Mouse (Mus musculus) midbrain, embryonic 14.5 days (tissue): ENCODE measurements at regions not wholly inside any gene's neighbourhood (a gene's known extent, or its start where the extent isn't known, plus 50 kb on each side); places are given as distances from the start of the nearest gene placed in this dataset.

Source experiments
- ATAC-seq: fragments of 200-750 bp; cut with Nextera tagmentation; 2 replicates; pipeline ENCODE4 v1.8.0; 2017; ENCODE audit warnings: moderate number of reproducible peaks, moderate library complexity; ENCODE audit not compliant: low FRiP score, low TSS enrichment
- DNase-seq: peaks from one replicate; pipeline ENCODE4 v3.0.0-alpha.2; 2015
- H3K27ac ChIP-seq: fragments of 300-500 bp; sonication (generic); replicated peaks from 2 replicates; pipeline ENCODE4 v1.5.1; 2014; ENCODE audit warnings: mild to moderate bottlenecking, low read depth, low read length, moderate library complexity
- H3K27me3 ChIP-seq: fragments of 300-500 bp; sonication (generic); 2 replicates; pipeline ENCODE4 v1.6.1; 2014; ENCODE audit warnings: low read length, control low read depth, mixed read lengths; ENCODE audit not compliant: control insufficient read depth, insufficient read depth
- H3K36me3 ChIP-seq: fragments of 300-500 bp; sonication (generic); 2 replicates; pipeline ENCODE4 v1.6.1; 2014; ENCODE audit warnings: low read length, control low read depth; ENCODE audit not compliant: control insufficient read depth, insufficient read depth
- H3K4me1 ChIP-seq: fragments of 300-500 bp; sonication (generic); 2 replicates; pipeline ENCODE4 v1.6.1; 2014; ENCODE audit warnings: mild to moderate bottlenecking, antibody characterized with exemption, low read length, control low read depth; ENCODE audit not compliant: control insufficient read depth, insufficient read depth
- H3K4me2 ChIP-seq: fragments of 300-500 bp; sonication (generic); 2 replicates; pipeline ENCODE4 v1.6.1; 2014; ENCODE audit warnings: mild to moderate bottlenecking, low read length, moderate library complexity
- H3K4me3 ChIP-seq: fragments of 300-500 bp; sonication (generic); replicated peaks from 2 replicates; pipeline ENCODE4 v1.5.1; 2014; ENCODE audit warnings: low read depth, low read length
- H3K9ac ChIP-seq: fragments of 300-500 bp; sonication (generic); replicated peaks from 2 replicates; pipeline ENCODE4 v1.6.1; 2014; ENCODE audit warnings: mild to moderate bottlenecking, low read length, moderate library complexity
- H3K9me3 ChIP-seq: fragments of 300-500 bp; sonication (generic); 2 replicates; pipeline ENCODE4 v1.6.1; 2016; ENCODE audit warnings: low read length, control low read depth, mixed read lengths; ENCODE audit not compliant: control insufficient read depth
- WGBS: fragments of 180-500 bp; shearing (Covaris S2); extraction: QIAGEN DNeasy Blood & Tissue Kit; methylation state at CpG from one replicate; pipeline ENCODE4 v1.1.7; 2014; 5-methylcytosine and 5-hydroxymethylcytosine counted together

GRCm38 (mm10) chr10:92400587-92401090 is 321.6 kb downstream of the Nedd1 start:
- no peaks in the 10 kb centered on the region for H3K9me3 ChIP-seq
- no peaks in the 10 kb centered on the region for H3K27me3 ChIP-seq
- peak; percentile 20 for DNase-seq
- H3K27ac ChIP-seq = no peak overlapping the region
- no peak overlapping the region for H3K4me2 ChIP-seq
- H3K9ac ChIP-seq = no peak overlapping the region
- 65% methylated on average over 5 of the region's 5 CpGs for WGBS
- no peak overlapping the region for H3K4me3 ChIP-seq
- no peak for ATAC-seq
- H3K36me3 ChIP-seq = no peaks in the 10 kb centered on the region
- H3K4me1 ChIP-seq = no peaks in the 10 kb centered on the region

GRCm38 (mm10) chr10:92389176-92389732 is 333.0 kb downstream of the Nedd1 start:
- DNase-seq = peak; percentile 62
- Histone ChIP-seq H3K27me3 (no peaks in the 10 kb centered on the region), H3K9me3 (no peaks in the 10 kb centered on the region), H3K4me2 (no peak overlapping the region), H3K27ac (no peak overlapping the region; the same call in 1 of the 2 replicates), H3K9ac (no peak overlapping the region), H3K4me3 (no peak overlapping the region), H3K36me3 (no peaks in the 10 kb centered on the region), H3K4me1 (peaks cover 11% of the 10 kb centered on the region)
- 37% methylated on average over 7 of the region's 7 CpGs for WGBS
- ATAC-seq = no peak

GRCm38 (mm10) chr10:92367126-92367525 is 355.1 kb downstream of the Nedd1 start:
- 86% methylated on average over 8 of the region's 8 CpGs for WGBS
- no peak for ATAC-seq
- H3K27me3 ChIP-seq = no peaks in the 10 kb centered on the region
- no peaks in the 10 kb centered on the region for H3K36me3 ChIP-seq
- no peak for DNase-seq
- H3K27ac ChIP-seq = no peak overlapping the region
- H3K4me3 ChIP-seq = no peak overlapping the region
- no peaks in the 10 kb centered on the region for H3K9me3 ChIP-seq
- H3K9ac ChIP-seq = no peak overlapping the region
- no peaks in the 10 kb centered on the region for H3K4me1 ChIP-seq
- H3K4me2 ChIP-seq = no peak overlapping the region

GRCm38 (mm10) chr10:92356738-92357137 is 365.5 kb downstream of the Nedd1 start:
- WGBS = 38% methylated on average over 3 of the region's 3 CpGs
- no peak for DNase-seq
- no peak for ATAC-seq
- no peak overlapping the region for H3K27ac ChIP-seq
- no peak overlapping the region for H3K9ac ChIP-seq
- no peak overlapping the region for H3K4me3 ChIP-seq
- H3K4me1 ChIP-seq = no peaks in the 10 kb centered on the region
- H3K27me3 ChIP-seq = no peaks in the 10 kb centered on the region
- H3K36me3 ChIP-seq = no peaks in the 10 kb centered on the region
- no peaks in the 10 kb centered on the region for H3K9me3 ChIP-seq
- no peak overlapping the region for H3K4me2 ChIP-seq

GRCm38 (mm10) chr10:92349043-92349442 is 373.2 kb downstream of the Nedd1 start:
- DNase-seq (no peak), ATAC-seq (no peak)
- H3K9ac ChIP-seq = no peak overlapping the region
- H3K4me3 ChIP-seq = no peak overlapping the region
- H3K36me3 ChIP-seq = no peaks in the 10 kb centered on the region
- H3K4me2 ChIP-seq = no peak overlapping the region
- no peak overlapping the region for H3K27ac ChIP-seq
- WGBS = 65% methylated on average over 7 of the region's 7 CpGs
- no peaks in the 10 kb centered on the region for H3K9me3 ChIP-seq
- H3K27me3 ChIP-seq = no peaks in the 10 kb centered on the region
- H3K4me1 ChIP-seq = no peaks in the 10 kb centered on the region

GRCm38 (mm10) chr10:92347960-92348675 is 374.1 kb downstream of the Nedd1 start:
- no peak for DNase-seq
- ATAC-seq = no peak
- H3K9me3 ChIP-seq = no peaks in the 10 kb centered on the region
- H3K4me2 ChIP-seq = no peak overlapping the region
- WGBS = 49% methylated on average over 10 of the region's 10 CpGs
- no peaks in the 10 kb centered on the region for H3K27me3 ChIP-seq
- H3K27ac ChIP-seq = no peak overlapping the region
- H3K36me3 ChIP-seq = no peaks in the 10 kb centered on the region
- H3K4me3 ChIP-seq = no peak overlapping the region
- no peak overlapping the region for H3K9ac ChIP-seq
- no peaks in the 10 kb centered on the region for H3K4me1 ChIP-seq

GRCm38 (mm10) chr10:92339671-92340070 is 382.5 kb downstream of the Nedd1 start:
- no peak overlapping the region for H3K9ac ChIP-seq
- no peaks in the 10 kb centered on the region for H3K4me1 ChIP-seq
- DNase-seq (no peak), ATAC-seq (no peak)
- no peak overlapping the region for H3K27ac ChIP-seq
- no peak overlapping the region for H3K4me2 ChIP-seq
- 96% methylated on average over 2 of the region's 2 CpGs for WGBS
- H3K4me3 ChIP-seq = no peak overlapping the region
- no peaks in the 10 kb centered on the region for H3K9me3 ChIP-seq
- no peaks in the 10 kb centered on the region for H3K36me3 ChIP-seq
- H3K27me3 ChIP-seq = no peaks in the 10 kb centered on the region

- H3K27ac ChIP-seq = no peak overlapping the region
- peaks cover 18% of the 10 kb centered on the region for H3K4me1 ChIP-seq
- no peaks in the 10 kb centered on the region for H3K36me3 ChIP-seq
- no peak overlapping the region for H3K4me3 ChIP-seq
- ATAC-seq = no peak
- H3K27me3 ChIP-seq = no peaks in the 10 kb centered on the region
- H3K9me3 ChIP-seq = no peaks in the 10 kb centered on the region
- no peak overlapping the region for H3K9ac ChIP-seq
- no peak overlapping the region for H3K4me2 ChIP-seq
- WGBS = 86% methylated on average over 2 of the region's 2 CpGs
- no peak for DNase-seq
Observed at GRCm38 (mm10) chr10:92336949-92337348, 385.3 kb downstream of the Nedd1 start.

- DNase-seq (no peak), ATAC-seq (no peak)
- no peak overlapping the region for H3K4me3 ChIP-seq
- H3K27ac ChIP-seq = no peak overlapping the region
- H3K4me1 ChIP-seq = peaks cover 18% of the 10 kb centered on the region
- no peak overlapping the region for H3K4me2 ChIP-seq
- WGBS = 56% methylated on average over 5 of the region's 5 CpGs
- H3K9ac ChIP-seq = no peak overlapping the region
- no peaks in the 10 kb centered on the region for H3K9me3 ChIP-seq
- H3K36me3 ChIP-seq = no peaks in the 10 kb centered on the region
- no peaks in the 10 kb centered on the region for H3K27me3 ChIP-seq
Observed at GRCm38 (mm10) chr10:92336138-92336537, 386.1 kb downstream of the Nedd1 start.
